Mouse (Mus musculus) liver (tissue): ENCODE measurements around the gene Tmeff1.

Source experiments
- DNase-seq: peaks from one replicate; pipeline ENCODE4 v3.0.0-alpha.2; 2020; ENCODE audit warnings: mixed read lengths

The Tmeff1 gene

DNA sequence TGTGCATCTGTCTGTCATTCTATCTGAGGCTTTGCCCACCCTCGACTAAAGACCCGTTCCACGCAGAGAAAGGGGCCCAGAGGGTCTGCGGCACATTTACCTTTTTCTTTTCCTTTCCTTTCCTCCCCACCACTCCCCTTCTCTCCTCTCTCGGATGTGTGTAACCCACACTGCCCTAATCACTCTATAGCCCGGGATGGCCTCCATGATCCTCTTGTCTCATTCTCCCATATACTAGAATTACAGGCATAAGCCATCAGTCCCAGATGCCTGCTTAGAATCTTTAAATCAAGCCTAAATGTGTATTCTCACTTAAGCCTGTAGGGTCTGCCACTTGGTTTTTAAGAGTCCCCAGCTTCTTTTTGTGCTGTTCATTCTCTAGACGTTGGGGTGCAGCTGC, 8.6 kb upstream of the Tmeff1 start:
- no peak for DNase-seq

DNA sequence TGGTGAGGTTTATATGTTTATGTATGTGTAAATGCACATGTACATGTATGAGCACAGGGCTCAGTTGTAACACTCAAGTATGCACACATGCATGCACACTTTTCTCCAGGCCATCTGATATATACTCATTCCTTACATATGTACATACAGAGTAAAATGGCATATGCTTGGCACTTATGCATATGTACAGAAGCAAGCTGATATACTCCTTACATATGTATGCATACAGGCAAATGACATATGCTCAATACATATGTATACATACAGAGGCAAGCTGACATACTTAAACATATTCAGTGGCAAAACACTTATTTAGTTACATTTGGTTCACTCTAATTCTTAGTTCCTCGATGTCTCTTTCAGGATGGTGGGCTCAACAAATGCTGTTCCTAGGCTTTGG, 7.1 kb upstream of the Tmeff1 start:
- DNase-seq: no peak

DNA sequence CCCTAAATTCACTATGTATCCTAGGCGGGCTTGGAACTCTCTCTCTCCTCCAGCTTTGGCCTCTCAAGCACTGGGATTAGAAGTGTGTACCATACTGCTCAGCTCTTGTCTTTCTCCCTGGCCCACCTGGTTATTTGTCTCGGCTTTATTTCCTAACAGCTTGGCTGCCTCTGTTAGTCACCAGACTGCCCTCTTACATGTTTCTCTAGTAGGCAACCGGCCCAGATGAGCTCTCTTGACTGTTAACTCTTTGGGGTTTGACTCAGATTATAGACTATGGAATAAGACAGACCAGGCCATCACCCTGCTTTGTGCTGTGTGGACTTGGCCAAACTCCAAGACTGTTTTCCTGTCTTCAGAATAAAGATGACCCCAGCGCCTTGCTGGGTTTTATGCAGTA, 6.6 kb upstream of the Tmeff1 start:
- no peak for DNase-seq

DNA sequence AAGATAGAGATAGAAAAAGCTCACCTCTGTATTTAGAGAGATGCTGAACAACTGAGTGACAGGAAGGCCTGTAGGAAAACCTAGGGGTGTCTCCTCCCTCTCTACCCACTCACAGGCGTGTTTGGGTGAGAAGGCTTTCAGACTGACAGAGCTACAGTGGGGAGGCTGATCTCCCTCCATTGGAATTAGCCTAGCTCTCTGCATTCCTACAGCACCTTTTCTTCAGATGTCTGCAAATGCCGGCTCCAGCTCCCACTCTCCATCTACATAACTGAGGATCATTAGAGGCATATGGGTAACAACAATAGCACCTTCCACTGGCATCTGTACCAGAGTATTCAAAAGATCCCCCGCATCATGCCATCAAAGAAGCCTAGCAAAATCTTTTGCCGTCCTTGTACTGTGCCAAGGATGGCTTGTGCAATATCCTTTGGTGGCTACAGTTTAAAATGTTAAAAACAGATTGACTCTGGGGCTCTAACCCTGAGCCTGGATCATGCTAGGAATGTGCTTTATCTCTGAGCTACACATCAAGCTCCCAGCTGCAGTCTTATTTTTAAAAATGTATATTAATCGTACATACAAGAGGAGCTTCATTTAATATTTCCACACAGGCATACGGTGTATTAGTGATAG, 5.4 kb upstream of the Tmeff1 start:
- no peak for DNase-seq

DNA sequence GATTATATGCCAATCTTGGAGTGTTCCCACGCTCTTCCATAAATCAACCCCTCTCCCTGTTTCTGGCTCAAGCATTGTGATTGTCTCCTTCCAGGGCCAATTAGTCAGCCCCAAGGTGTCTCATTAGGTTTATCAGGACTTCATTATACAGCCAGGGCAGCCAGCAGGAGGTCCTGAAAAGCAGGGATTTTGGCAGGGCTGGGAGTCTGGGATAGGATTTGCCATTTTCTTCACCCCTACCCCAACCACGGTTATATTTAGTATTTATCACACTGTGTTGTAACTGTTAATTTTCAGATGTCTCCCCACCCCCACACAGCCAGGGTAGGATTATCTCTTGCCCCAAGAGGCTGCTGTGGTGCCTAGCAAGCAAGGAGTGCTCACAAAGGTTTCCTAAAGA, 3.8 kb upstream of the Tmeff1 start:
- DNase-seq: no peak

DNA sequence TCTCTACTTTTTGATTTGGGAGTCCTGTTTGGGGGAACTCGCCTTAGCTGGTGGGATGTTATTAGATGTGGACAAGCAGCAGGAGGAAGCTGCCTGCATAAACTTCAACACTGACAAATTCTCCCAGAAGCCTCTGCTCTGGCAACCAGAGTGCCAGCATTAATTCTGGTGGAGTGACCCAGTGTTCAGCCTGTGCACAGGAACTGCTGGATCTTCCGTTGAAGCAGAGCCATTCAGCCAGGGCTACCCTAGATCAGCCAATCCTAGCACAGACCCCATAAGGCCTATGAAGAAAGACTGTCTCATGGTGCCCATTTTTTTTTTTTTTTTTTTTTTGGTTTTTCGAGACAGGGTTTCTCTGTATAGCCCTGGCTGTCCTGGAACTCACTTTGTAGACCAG, 3.0 kb upstream of the Tmeff1 start:
- DNase-seq: no peak

DNA sequence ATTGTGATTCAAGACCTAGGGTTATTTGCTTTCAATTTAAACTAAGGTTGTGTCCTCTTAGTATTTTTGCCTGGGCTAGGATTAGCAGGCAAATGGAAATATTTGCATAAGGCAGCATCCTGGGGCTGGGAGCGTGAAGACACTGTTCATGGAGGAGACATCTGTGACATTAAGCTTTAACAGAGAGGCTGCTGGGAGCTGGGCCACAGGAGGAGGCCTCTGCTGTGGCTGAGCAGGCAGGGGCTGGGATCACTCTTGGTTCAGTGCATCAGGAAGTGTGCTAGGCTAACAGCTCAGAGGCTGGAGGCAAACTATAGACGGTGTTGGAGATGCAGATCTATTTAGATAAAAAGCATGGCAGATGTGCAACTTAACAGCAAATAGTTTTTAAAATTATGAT, 2.0 kb upstream of the Tmeff1 start:
- DNase-seq: no peak

DNA sequence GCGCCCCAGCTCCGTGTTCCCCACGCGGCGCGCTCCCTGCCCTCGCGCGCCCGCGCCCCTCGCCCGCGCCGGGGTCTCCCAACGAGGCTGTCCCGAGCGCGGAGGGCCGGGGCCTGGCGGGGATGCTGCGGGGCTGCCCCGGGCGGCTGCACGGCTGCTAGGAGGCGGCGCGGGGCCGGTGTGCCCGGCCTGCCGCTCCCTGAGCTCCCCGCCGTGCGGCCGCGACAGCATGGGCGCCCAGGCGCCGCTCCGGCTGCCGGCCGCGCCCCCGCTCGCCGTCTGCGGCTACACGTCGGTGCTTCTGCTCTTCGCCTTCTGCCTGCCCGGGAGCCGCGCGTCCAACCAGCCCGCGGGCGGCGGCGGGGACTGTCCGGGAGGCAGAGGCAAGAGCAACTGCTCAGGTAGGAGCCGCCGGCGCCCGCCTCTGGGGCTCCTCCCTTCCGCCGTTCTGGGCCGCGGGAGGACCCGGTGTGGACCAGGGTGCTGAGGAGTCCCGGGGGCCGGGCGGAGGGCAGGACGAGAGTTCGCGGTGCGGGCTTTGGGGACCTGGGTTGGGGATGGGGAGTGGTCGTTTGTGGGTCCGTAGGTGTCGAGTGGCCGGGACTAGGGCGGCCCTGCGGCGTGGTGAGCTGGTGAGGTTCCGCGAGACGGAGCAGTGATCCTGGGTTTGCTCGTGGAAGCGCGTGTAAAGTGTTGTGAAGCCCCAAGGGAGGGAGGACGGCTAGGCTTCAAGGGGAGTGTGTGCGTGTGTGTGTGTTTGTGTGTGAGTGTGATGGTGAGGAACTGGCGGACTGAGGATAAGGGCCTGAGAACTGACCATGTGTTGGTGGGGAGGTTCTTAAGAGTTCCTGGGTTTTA, 496 bp downstream of the Tmeff1 start:
- DNase-seq: peak; percentile 35

DNA sequence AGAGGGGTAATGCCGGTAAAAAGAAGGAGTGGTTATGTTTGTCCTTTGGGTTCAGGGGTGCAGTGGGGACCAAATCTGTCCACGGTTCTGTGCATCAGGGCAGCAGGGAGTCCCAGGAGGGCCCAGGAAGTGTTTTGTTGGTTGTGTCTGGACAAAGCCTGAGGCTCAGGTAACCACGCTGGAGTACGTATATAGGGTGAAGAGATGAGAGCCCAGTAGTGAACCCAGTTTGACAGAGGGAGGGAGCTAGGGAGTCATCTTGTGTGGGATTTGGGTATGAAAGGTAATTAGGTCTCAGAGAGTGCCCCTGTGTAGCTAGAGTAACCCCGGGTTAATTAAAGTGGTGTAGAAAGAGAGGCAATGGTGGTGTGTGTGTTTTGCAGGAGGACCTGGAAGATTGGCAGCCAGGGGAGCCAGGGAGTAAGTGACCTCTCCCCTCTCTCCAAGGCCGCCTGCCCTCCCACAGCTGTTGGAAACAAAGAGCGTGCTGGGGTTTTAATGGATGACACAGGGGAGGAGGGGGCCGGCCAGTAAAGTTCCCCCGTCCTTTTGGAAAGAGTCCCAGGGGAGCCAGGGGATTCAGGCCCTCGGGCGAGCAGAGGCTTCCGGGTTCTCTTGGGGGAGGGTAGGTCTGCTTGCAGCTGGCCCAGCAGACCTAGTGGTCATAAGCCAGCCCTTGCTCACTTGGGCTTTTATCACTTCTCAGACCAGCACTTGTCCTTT, 1.3 kb downstream of the Tmeff1 start:
- DNase-seq: peak; percentile 6

DNA sequence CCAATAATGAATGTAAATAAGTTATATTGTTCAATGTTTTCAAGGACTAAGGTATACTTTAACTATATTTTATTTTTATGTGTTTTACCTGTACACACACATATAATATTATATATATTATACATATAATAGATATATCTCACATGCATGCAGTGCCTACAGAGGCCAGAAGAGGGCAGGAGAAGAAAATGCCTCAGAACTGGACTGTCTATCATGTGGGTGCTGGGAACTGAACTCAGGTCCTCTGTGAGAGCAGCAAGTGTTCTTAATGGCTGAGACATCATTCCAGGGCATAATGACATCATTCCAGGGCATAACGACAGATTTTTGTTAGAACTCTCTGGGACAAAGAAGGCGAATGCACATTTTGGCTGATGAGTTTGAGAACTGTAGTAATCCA, 2.6 kb downstream of the Tmeff1 start:
- DNase-seq: no peak

DNA sequence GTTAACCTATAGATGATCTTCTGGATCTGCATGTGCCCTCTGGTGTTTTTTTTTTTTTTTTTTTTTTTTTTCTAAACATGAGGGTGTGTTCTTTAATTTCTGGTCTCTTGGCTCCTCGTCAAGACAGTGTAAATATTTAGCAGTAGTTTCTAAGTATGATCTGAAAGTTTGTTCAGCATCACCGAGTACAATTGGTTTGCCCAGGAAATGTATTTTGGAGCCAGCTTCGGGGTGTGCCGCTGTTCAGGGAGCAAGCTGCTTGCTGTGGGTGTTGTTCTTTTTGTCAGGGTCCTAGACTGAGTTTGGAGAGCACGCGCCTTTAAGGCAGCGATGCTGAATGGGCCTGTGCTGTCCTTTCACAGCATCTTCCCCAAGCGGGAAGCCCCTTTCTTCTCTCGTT, 3.6 kb downstream of the Tmeff1 start:
- no peak for DNase-seq

DNA sequence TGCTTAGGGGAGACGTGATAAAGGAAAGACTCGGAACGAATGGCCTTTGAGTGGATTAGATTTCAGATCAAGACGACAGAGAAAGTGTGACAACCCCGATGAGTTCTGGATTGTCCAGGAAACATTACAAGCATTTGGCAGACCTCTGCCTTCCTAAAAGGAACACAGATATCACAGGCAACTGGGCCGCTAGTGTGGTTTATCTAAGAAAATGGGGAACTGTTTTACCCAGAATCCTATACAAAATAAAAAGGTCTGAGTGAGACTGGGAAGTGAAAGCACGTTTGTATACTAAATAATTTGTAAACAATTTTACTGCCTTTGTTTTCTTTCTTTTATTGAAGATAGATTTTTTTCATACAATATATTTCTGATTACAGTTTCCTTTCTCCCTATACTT, 5.9 kb downstream of the Tmeff1 start:
- no peak for DNase-seq

DNA sequence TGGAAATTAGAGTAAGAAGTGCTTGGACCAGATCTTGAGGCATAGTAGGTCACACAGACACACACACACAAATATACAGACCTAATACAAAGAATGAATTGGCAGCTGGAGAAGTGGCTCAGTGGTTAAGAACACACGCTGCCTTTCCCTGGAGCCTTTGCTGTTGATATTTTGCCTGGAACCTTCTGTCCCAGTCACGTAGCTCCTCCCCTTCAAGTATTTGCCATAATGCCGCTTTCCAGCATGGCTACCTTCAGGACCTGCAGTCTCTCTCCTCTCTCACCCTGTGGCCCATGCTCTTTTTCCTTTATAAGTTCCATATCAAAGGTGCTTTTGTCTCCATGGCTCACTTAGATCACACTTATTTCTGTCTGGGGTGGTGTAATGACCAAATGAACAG, 6.4 kb downstream of the Tmeff1 start:
- no peak for DNase-seq

DNA sequence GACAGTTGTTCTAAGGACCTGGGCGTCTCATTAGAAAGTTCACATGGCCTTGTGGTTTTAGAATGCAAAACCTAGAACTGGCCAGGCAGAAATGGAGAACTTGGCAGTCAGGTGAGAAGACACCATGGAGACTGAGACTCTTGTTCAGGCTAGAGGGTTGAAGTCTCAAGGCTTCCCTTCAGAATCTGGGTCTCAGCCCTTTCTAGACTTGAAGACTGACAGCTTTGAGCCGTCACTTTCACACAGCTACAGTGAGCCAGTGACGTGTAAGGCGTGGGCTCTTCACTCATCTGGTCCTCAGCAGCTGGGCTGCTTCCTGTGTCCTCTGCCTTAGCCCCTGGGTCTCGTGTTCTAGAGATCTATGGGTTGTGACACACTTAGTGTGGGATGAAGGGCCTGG, 7.4 kb downstream of the Tmeff1 start:
- no peak for DNase-seq

DNA sequence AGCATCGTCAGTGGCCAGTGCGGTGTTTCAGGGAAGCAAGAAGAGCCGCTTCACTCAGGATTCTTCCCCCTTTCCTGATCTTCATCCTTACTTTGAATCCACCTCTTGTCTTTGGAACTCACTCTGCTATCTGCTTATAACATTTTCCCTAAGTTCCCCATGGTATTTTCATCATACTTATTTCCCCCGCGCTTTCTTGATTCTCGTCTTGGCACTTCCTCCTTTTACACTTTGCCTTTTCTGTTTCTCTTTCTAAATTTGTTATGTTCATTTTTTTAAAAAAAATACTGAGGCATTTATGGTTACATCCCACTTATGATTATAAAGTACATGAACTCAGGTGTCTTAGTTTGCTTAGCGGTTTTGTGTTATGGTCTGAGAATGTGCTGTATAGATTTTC, 7.9 kb downstream of the Tmeff1 start:
- DNase-seq: no peak

DNA sequence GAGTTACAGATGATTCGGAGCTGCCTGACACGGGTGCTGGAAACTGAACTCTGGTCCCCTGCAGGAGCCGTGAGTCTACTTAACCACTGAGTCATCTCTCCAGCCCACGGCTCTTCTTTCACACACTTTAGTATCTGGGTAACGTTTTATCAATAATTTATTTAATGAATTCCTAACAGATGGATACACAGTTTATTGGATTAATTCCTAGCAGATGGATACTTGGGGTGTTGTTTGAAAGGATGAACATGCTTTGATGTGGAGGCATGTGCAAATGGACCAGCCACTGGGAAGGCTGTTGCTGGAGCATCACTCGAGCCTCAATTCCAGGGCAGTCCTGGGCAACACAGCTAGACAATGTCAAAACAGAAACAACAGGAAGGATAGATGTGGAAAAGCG, 11.1 kb downstream of the Tmeff1 start:
- no peak for DNase-seq

DNA sequence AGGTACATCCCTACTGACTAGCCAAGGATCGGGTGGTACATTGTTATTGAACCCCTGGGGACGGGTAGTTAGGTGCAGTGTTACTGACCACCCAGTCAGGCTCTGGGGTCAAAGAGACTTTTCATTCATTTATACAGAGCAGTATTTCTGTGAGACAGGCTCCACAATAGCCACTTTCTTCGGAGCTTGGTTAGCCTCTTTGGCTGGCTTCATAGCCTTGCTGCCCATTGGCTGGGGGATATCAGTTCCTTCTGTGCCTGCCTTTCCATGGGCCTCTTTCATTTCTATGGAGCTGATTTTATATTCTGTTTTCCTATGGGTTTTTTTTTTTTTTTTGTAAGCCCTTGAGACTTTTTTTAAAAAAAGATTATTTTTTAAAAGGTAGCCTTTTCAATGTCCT, 20.7 kb downstream of the Tmeff1 start:
- no peak for DNase-seq

DNA sequence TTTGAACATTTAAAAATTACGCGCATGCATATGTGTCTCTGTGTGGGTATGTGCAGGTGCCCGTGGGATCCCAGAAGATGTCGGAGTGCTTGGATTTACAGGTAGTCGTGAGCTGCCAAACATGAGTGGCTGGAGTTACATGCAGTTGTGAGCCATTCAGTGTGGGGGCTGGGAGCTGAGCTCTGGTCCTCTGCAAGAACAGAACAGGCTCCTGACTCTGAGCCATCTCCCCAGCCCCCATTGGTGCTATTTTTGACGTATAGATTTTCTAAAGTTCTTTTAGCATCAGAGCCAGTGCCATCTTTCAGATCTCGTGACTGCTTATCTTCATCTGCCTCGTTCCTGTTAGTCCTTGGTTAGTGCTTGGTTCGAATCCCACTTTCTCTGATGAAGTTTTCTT, 24.5 kb downstream of the Tmeff1 start:
- DNase-seq: no peak

DNA sequence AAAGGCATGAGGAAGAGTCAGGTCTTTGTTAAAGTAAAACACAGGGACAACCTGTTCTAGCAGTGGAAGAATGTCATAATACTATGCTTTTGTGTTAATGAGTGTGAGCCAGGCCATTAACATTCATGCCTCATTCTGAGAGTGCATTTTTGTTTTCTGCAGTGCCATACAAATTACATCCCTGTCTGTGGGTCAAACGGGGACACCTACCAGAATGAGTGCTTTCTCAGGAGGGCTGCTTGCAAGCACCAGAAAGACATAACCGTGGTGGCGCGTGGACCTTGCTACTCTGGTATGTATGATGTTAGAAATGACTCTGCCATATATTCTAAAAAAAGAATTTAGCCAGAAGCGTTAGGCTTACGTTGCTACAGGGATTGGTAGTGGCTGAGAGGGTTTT, 25.3 kb downstream of the Tmeff1 start:
- no peak for DNase-seq

DNA sequence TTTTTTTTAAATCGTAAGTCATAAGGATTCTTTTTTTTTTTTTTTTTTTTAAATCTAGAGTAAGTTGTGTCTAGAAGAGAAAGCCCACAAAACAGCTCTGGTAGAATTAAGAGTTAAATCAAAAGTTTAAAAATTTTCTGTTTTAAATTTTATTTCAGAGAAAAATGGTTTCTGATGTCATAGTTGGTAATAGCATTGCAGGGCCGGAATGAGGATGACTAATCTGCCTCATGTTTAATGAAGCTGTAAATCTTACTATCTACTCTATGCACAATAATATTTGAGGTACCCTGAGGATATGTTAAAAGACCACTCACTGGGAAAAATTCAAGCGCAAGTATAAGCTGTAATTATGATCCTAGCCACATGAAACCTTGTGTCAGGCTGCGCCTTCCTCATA, 30.5 kb downstream of the Tmeff1 start:
- no peak for DNase-seq

DNA sequence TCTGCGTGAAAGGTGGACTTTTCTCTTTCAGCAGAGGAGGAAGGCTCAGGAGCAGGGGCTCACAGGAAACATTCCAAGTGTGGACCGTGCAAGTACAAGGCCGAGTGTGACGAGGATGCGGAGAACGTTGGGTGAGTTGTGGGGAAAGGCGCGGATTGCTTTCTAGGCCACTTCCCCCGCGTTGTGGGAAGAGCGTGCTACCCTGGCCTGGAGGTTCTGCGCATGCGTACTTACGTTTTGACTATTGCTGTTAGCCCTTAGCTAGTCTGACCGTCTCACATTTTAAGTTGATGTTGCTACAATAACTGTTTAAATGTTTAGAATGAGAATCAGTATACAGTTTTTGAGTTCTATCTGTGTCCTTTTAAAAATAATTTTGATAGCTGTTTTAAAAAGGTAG, 32.2 kb downstream of the Tmeff1 start:
- no peak for DNase-seq

DNA sequence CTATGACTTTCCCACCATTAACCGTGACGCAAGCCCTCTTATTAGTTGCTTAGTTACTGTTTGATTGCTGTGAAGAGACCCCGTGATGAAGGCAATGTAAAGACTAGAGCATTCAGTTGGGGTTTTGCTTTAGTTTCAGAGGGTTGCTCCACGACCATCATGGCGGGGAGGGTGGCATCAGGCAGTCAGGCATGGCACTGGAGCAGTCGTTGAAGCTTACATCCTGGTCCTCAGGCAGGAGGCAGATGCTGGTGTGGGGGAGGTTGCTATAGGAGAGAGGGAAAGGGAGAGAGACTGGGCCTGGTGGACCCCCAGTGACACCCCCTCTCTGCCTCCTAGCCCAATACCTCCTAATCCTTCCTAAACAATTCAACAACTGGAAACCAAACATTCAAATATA, 35.1 kb downstream of the Tmeff1 start:
- no peak for DNase-seq

DNA sequence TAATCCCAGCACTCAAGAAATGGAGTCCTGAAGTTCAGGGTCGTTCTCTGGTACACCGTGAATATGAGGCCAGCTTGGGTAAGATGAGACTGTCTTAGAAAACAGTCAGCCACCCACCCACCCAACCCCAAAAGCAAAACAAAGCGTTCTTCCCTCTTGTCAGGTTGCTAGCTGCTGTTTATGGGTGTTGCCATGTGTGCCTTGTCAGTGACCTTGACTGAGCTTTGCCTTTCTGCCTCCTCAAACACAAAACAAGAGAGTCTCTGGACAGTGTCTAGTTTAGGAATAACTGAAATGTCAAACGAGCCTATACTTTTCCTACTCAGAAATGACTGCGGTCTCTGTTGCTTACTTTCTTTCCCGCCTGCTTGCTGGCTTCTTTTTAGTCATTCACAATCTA, 37.3 kb downstream of the Tmeff1 start:
- no peak for DNase-seq

DNA sequence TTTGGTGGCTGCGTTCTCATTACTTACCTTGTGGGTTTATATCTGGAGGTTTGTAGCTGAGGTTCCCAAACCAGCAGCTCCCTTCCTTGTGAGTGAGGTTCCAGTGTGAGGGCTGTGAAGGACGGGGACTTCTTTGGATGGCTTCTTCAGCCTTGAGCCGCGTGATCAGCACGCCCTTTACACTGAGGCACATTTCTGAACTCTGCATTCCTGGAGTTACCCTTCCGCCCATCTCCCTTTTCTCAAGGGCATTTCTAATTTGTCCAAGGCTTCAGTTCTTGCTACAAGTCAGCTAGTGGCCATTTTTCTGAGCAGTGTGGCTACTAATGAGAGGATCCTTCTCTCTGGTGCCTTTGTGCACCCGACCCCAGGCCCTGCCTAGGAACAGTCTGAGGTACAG, 38.0 kb downstream of the Tmeff1 start:
- no peak for DNase-seq
